Mouse (Mus musculus): ENCODE measurements around the gene Hist1h3g. TPM values are rescaled to one million over a fixed set of nuclear protein-coding genes. Genes with fewer than 3 reads are reported as not detected.
"Not testable (repeated sequence)": the region's sequence is repeated elsewhere in the genome, so short reads cannot be mapped to it uniquely, and the experiment has no call there.

Gene Hist1h3g
- polyA plus RNA-seq, 1 experiment = 16.4 TPM

DNA sequence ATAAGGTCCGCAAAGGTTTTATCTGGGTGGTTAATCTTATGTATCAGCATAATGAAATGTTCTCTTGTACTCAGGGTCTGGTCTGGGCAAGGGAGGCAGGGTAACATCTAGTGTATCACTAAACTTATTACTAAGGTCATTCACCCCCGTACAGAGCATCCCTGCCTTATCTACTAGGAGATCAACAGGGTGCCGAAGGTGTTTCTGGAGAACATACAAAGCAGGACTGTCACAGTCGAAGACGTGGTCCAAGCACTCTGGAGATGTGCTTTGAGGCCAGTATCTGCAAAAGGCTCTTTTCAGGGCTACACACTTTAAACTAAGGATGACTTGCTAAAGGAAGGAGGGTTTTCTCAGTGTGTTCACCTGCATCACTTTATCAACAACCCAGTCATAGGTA, 11.5 kb downstream of the Hist1h3g start:
- H3K4me3 ChIP-seq (replicated peaks) = no peak overlapping the region

DNA sequence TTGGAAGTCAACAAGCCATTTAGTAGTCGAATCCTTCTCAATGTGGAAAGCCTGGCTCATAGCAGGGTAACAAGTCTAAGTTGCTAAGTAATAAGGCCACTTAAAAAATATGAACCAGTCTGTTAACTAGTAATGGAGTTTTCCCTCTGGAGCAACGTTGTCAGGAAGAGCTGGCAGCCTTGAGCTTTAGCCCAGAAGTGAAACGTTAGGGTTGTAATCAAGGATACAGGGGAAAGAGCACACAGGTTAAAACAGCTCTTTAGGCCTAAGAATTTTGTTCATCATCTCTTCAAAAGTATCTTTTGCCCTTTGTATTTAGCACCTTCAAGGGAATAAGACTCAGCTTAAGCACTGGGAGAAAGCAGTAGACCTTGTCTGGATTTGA, 15.5 kb downstream of the Hist1h3g start:
- Histone ChIP-seq H3K9me3 (no peaks in the 10 kb centered on the region), H3K36me3 (replicated peaks; ENCODE audit: low read length) (no peaks in the 10 kb centered on the region), H3K4me3 (replicated peaks) (peak overlapping the region; percentile 87), H3K4me1 (peaks cover 63% of the 10 kb centered on the region), H3K27me3 (replicated peaks) (no peaks in the 10 kb centered on the region)
- TF ChIP-seq FLI1 (IDR thresholded peaks at IDR 0.05; ENCODE audit: low read length) (no peak), GATA1 (IDR thresholded peaks at IDR 0.05; ENCODE audit: borderline replicate concordance, low read length) (no peak)

More for the DNA sequence above, 11.5 kb downstream of the Hist1h3g start:
- no peaks in the 10 kb centered on the region for H3K9me3 ChIP-seq
- no peaks in the 10 kb centered on the region for H3K36me3 ChIP-seq (replicated peaks; ENCODE audit: low read length)
- no peak for TF ChIP-seq GATA1 (IDR thresholded peaks at IDR 0.05; ENCODE audit: borderline replicate concordance, low read length)
- no peak for TF ChIP-seq FLI1 (IDR thresholded peaks at IDR 0.05; ENCODE audit: low read length)
- peaks cover 34% of the 10 kb centered on the region for H3K4me1 ChIP-seq
- no peaks in the 10 kb centered on the region for H3K27me3 ChIP-seq (replicated peaks)

DNA sequence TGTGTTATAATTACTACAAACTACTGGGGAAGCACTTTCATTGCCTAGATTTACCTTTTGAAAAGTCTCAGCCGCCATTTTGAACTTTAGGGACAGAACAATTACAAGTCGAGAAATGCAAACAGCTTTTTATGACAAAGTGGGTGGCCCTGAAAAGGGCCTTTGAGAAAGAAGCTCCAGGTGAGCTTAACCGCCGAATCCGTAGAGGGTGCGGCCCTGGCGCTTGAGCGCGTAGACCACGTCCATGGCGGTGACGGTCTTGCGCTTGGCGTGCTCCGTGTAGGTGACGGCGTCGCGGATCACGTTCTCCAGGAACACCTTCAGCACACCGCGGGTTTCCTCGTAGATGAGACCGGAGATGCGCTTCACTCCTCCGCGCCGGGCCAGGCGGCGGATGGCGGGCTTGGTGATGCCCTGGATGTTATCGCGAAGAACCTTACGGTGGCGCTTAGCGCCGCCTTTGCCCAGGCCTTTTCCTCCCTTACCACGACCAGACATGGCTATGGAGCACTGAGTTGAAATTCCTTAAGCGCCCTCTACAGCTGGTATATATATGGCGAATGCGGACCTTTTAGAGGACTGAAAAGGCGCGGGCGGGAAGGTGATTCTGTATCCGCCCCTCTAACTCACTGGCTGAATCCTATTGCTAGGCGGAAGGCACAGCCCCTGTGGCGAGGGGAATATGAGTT, 16.1 kb downstream of the Hist1h3g start, which contains the start of gene Hist1h4f:
Hist1h4f (minus strand) TSS at position 503 of the 689 bp plus-strand sequence.
- H3K36me3 ChIP-seq (replicated peaks; ENCODE audit: low read length); H3K27me3 ChIP-seq (replicated peaks); H3K9me3 ChIP-seq: not testable (repeated sequence)
- Histone ChIP-seq H3K4me1 (peaks cover 67% of the 10 kb centered on the region), H3K4me3 (replicated peaks) (peak within 1 kb of the TSS; percentile 87)

DNA sequence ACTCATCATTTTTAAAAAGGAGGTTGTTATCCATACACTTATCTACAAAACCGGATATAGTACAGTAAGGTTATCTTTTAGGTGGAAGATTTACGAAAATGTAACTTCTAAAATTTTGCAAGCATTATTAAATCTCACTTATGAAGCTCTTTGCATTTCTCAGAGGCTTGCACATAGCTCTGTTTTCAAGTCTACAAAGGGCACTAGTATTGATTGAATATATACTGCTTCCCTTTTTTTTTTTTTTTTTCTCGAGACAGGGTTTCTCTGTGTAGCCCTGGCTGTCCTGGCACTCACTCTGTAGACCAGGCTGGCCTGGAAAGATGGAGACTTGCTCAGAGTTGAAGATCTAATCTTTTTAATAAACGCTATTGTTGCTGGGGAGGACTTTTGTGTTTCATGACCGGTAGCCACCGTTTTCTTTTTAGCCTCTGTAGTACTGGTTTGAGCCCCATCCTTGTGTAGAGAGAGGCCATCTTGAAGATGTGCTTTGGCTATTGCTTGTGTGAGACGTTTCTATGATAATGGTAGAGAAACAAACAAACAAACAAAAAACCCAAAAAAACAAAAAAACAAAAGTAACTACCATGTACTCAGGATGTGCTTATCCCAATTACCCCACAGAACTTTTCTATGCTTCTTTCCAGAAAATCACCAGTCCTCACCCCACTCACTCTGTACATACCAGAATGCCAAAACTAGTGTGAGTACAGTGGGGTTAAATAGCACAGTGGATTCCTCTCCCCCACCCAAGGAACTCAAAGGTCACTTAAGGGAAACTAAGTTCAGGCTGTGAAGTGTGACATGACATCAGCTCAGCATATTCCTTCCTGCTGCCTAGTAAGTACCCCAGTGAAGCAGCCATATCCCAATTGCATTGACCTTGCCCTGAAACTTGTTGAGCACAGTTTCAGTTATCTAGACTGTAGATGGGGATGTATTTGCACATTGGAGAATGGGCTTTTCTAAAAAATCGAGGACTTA, 17.0 kb downstream of the Hist1h3g start:
- no peaks in the 10 kb centered on the region for H3K9me3 ChIP-seq
- H3K27me3 ChIP-seq (replicated peaks) = no peaks in the 10 kb centered on the region
- TF ChIP-seq GATA1 (IDR thresholded peaks at IDR 0.05; ENCODE audit: borderline replicate concordance, low read length) (no peak), FLI1 (IDR thresholded peaks at IDR 0.05; ENCODE audit: low read length) (no peak)
- H3K4me1 ChIP-seq = peaks cover 68% of the 10 kb centered on the region
- H3K4me3 ChIP-seq (replicated peaks) = peak overlapping the region; percentile 87
- H3K36me3 ChIP-seq (replicated peaks; ENCODE audit: low read length) = no peaks in the 10 kb centered on the region

DNA sequence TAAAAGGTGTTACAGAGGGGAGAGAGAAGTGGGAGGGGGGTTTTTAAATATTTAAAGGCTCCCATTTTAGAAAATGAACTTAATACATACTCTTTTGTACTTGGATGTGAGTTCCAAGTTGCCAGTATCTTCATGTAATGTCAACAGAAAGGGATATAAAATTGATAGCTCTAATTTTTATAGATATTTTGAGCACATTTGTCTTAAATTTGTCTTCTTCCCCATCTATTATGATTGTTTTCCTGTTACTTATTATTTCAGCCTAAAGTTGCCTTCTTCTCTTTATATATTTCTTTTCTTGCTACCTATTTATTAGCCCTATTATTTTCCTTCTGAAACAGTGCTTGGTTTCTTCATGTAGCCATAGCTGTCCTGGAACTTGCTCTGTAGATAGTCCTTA, 17.7 kb downstream of the Hist1h3g start, which contains the start of gene Hist1h1d:
Hist1h1d (plus strand) TSS at position 301 of the 400 bp plus-strand sequence.
- H3K4me1 ChIP-seq = peaks cover 72% of the 10 kb centered on the region
- no peak for TF ChIP-seq FLI1 (IDR thresholded peaks at IDR 0.05; ENCODE audit: low read length)
- TF ChIP-seq GATA1 (IDR thresholded peaks at IDR 0.05; ENCODE audit: borderline replicate concordance, low read length) = no peak
- H3K4me3 ChIP-seq (replicated peaks) = peak within 1 kb of the TSS; percentile 15
- no peaks in the 10 kb centered on the region for H3K27me3 ChIP-seq (replicated peaks)
- H3K36me3 ChIP-seq (replicated peaks; ENCODE audit: low read length) = no peaks in the 10 kb centered on the region
- no peaks in the 10 kb centered on the region for H3K9me3 ChIP-seq

DNA sequence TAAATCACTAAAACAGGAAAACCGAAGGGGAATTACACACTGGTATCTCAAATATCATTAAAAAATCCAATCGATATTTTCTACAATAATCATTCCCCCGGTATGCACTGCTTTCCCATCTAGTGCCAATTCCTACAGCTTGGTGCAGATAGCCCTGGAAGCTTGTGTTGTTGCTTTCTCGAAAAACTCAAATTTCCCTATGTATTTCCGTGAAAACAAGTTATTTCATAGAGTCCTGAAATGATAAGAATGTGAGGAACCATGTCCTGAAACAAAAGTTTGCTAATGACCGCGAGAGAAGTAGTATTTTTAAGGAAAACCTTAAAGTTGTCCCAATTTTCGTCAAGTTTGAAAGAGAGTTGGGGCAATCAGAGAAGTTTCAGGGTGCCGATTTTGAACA, 19.2 kb downstream of the Hist1h3g start:
- H3K36me3 ChIP-seq (replicated peaks; ENCODE audit: low read length) = no peaks in the 10 kb centered on the region
- peaks cover 66% of the 10 kb centered on the region for H3K4me1 ChIP-seq
- TF ChIP-seq GATA1 (IDR thresholded peaks at IDR 0.05; ENCODE audit: borderline replicate concordance, low read length) = no peak
- no peak for TF ChIP-seq FLI1 (IDR thresholded peaks at IDR 0.05; ENCODE audit: low read length)
- no peaks in the 10 kb centered on the region for H3K9me3 ChIP-seq
- no peaks in the 10 kb centered on the region for H3K27me3 ChIP-seq (replicated peaks)
- peak overlapping the region; percentile 90 for H3K4me3 ChIP-seq (replicated peaks)

DNA sequence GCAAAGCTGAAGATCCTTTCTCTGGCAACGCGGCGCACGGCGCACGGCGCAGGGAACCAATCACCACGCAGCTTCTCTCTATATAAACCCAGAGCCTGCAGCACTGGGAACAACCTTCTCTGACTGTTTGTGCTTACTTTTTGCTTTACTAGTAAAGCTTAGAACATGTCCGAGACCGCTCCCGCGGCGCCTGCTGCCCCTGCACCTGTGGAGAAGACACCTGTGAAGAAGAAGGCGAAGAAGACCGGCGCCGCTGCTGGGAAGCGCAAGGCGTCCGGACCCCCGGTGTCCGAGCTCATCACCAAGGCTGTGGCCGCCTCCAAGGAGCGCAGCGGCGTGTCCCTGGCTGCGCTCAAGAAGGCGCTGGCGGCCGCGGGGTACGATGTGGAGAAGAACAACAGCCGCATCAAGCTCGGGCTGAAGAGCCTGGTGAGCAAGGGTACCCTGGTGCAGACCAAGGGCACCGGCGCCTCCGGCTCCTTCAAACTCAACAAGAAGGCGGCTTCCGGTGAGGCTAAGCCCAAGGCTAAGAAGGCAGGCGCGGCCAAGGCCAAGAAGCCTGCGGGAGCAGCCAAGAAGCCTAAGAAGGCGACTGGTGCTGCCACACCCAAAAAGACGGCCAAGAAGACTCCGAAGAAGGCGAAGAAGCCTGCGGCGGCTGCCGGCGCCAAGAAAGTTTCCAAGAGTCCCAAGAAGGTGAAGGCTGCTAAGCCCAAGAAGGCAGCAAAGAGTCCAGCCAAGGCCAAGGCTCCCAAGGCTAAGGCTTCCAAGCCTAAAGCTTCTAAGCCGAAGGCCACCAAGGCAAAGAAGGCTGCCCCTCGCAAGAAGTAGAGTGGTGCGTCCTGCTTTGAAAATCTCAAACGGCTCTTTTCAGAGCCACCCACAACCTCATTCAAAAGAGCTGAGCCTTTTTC, 20.0 kb downstream of the Hist1h3g start:
- H3K36me3 ChIP-seq (replicated peaks; ENCODE audit: low read length) = no peaks in the 10 kb centered on the region
- H3K9me3 ChIP-seq = no peaks in the 10 kb centered on the region
- peak overlapping the region; percentile 90 for H3K4me3 ChIP-seq (replicated peaks)
- peaks cover 61% of the 10 kb centered on the region for H3K4me1 ChIP-seq
- TF ChIP-seq FLI1 (IDR thresholded peaks at IDR 0.05; ENCODE audit: low read length) (no peak), GATA1 (IDR thresholded peaks at IDR 0.05; ENCODE audit: borderline replicate concordance, low read length) (no peak)
- H3K27me3 ChIP-seq (replicated peaks) = no peaks in the 10 kb centered on the region

DNA sequence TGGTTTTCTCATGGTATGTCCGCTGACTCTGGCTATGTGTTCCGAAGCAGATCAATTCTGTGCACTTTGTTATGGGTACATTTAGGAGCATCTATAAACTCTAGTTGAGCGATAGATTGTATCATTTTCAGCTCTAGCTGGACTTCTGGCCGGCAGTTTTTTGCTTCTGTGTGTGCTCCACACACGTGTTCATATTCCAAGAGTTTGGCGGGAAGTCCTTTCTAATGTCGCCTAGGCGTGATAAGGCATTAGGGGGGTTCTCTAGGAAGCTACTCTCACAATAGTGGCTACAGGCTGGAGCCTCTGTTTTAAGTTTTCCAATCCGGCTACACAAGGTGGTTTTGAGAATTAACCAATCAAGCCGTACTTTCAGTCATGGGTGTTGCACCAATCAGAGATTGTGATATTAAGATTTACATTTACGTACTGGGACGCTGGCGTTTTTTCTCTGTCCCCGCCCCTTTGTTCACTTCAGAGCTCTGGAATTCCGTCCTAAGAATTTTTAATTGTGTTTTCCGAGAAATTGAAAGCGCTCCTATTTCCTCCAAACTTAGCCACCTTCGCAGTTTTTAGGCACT, 20.7 kb downstream of the Hist1h3g start:
- no peaks in the 10 kb centered on the region for H3K36me3 ChIP-seq (replicated peaks; ENCODE audit: low read length)
- no peaks in the 10 kb centered on the region for H3K27me3 ChIP-seq (replicated peaks)
- H3K4me1 ChIP-seq = peaks cover 53% of the 10 kb centered on the region
- no peaks in the 10 kb centered on the region for H3K9me3 ChIP-seq
- H3K4me3 ChIP-seq (replicated peaks) = peak overlapping the region; percentile 90
- TF ChIP-seq FLI1 (IDR thresholded peaks at IDR 0.05; ENCODE audit: low read length) (no peak), GATA1 (IDR thresholded peaks at IDR 0.05; ENCODE audit: borderline replicate concordance, low read length) (no peak)

DNA sequence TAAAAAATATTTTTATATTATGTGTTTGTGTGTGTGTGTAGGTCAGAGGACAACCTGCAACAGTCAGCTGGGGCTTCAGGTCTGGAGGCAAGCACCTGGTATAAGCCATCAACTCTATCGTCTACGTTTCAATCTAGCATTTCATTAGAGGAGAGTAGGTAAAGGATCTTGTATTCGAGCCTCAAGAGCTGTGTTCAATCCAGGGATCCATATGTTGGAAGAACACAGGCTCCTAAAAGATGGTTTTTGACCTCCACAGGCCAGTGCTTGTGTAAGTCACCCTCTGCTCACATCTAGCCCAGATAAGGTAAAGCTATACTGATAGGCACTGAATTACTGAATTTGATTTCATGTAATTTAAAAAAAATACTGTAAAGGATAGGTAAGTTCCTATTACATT, 21.7 kb downstream of the Hist1h3g start:
- H3K4me1 ChIP-seq = peaks cover 45% of the 10 kb centered on the region
- H3K36me3 ChIP-seq (replicated peaks; ENCODE audit: low read length) = no peaks in the 10 kb centered on the region
- no peak for TF ChIP-seq FLI1 (IDR thresholded peaks at IDR 0.05; ENCODE audit: low read length)
- TF ChIP-seq GATA1 (IDR thresholded peaks at IDR 0.05; ENCODE audit: borderline replicate concordance, low read length) = no peak
- H3K4me3 ChIP-seq (replicated peaks) = peak overlapping the region; percentile 80
- no peaks in the 10 kb centered on the region for H3K27me3 ChIP-seq (replicated peaks)
- no peaks in the 10 kb centered on the region for H3K9me3 ChIP-seq

DNA sequence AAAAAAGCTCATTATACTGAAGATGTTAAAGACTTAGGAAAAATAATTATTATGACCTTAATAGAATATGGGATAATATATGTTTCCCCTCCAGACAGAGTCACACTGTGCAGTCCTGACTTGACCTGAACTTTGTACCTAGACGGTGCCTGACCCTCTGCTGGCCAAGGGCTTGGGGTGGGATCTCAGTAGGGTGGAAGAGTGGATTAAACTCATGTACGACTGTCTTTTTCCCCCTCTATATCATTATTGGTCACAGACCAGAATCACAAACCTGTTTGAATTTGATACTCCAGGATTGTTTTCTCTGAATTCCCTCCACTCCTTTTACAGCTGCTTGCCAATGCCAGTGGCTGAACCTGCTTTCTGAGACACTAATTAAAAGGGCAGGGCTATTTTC, 25.5 kb downstream of the Hist1h3g start:
- Histone ChIP-seq H3K4me3 (replicated peaks) (peak overlapping the region; percentile 65), H3K4me1 (peaks cover 38% of the 10 kb centered on the region)
- not testable (repeated sequence) for H3K36me3 ChIP-seq (replicated peaks; ENCODE audit: low read length); H3K27me3 ChIP-seq (replicated peaks); H3K9me3 ChIP-seq

DNA sequence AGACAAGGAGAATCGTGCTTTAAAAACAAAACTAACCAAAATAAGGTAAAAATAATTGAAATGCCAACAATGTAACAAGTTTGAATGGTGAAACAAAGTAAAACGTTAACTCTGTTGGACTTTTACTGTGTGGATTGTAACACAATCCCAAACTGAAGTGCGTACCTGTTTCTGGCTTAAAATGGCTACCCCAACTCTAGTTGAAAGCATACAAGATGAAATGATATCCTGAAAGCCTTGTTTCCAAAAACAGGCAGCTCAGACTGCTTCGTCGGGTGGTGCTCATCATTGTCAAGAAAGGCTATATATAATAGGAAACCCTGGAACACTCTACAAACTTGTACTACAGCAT, 26.3 kb downstream of the Hist1h3g start:
- Histone ChIP-seq H3K4me1 (peaks cover 30% of the 10 kb centered on the region), H3K4me3 (replicated peaks) (peak overlapping the region; percentile 33)
- H3K36me3 ChIP-seq (replicated peaks; ENCODE audit: low read length); H3K9me3 ChIP-seq; H3K27me3 ChIP-seq (replicated peaks): not testable (repeated sequence)

DNA sequence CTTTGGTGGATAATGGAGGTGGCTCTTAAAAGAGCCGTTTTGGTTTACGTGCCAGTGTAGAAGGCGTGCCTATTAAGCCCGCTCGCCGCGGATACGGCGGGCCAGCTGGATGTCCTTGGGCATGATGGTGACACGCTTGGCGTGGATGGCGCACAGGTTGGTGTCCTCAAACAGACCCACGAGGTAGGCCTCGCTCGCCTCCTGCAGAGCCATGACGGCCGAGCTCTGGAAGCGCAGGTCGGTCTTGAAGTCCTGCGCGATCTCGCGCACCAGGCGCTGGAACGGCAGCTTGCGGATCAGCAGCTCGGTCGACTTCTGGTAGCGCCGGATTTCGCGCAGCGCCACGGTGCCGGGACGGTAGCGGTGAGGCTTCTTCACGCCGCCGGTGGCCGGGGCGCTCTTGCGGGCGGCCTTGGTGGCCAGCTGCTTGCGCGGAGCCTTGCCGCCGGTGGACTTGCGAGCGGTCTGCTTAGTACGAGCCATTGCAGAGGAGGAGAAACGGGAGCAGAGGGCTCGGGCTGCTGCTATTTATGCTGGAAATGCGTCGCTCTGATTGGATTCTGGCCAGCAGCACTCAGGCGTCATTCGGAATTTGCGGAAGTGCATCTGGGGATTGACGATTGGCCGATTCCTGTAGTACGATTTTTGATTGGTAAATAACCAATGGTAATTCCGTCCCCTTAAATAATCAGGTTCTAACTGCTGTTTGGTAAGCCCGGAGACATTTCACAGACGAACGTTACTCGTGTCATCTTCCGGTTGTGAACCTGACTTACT, 26.8 kb downstream of the Hist1h3g start, which contains the start of gene Hist1h3e:
Hist1h3e (minus strand) TSS at position 487 of the 777 bp plus-strand sequence.
- not testable (repeated sequence) for H3K9me3 ChIP-seq; H3K36me3 ChIP-seq (replicated peaks; ENCODE audit: low read length); H3K27me3 ChIP-seq (replicated peaks)
- Histone ChIP-seq H3K4me3 (replicated peaks) (peak within 1 kb of the TSS; percentile 91), H3K4me1 (peaks cover 26% of the 10 kb centered on the region)

Measured in megakaryocyte, embryonic 14.5 days (primary cell).